Mouse (Mus musculus): ENCODE data around the gene Gm28308. TPM values are rescaled to one million over a fixed set of nuclear protein-coding genes. Genes with fewer than 3 reads are reported as not detected.

Gm28308 gene
- total and polyA plus RNA-seq, 2 experiments from 2014 or later = 2.2 TPM; not detected in 1

GRCm38 (mm10) chr6:52236806-52237205 lies 23.7 kb upstream of the Gm28308 start:
- DNase-seq (ENCODE audit: low spot score) = no peak
- no peaks in the 10 kb centered on the region for H3K36me3 ChIP-seq (ENCODE audit: insufficient read depth, low read length)
- WGBS = 7% methylated on average over 3 of the region's 3 CpGs
- no peaks in the 10 kb centered on the region for H3K4me1 ChIP-seq (ENCODE audit: insufficient read depth, low read length)
- H3K27ac ChIP-seq = no peak overlapping the region
- no peaks in the 10 kb centered on the region for H3K9me3 ChIP-seq (ENCODE audit: low read length)
- peaks cover 99% of the 10 kb centered on the region for H3K27me3 ChIP-seq (ENCODE audit: insufficient read depth, low read length)
- ATAC-seq = no peak
- no peak overlapping the region for H3K9ac ChIP-seq (replicated peaks; ENCODE audit: low read length)
- H3K4me2 ChIP-seq (ENCODE audit: low read depth, low read length) = no peak overlapping the region
- no peak overlapping the region for H3K4me3 ChIP-seq (ENCODE audit: low read length)
- TF ChIP-seq CTCF (IDR thresholded peaks at IDR 0.05; ENCODE audit: low read depth) = no peak

- H3K27me3 ChIP-seq (ENCODE audit: insufficient read depth, low read length) = peaks cover 97% of the 10 kb centered on the region
- TF ChIP-seq CTCF (IDR thresholded peaks at IDR 0.05; ENCODE audit: low read depth) = no peak
- no peaks in the 10 kb centered on the region for H3K36me3 ChIP-seq (ENCODE audit: insufficient read depth, low read length)
- H3K4me3 ChIP-seq (ENCODE audit: low read length) = no peak overlapping the region
- no peaks in the 10 kb centered on the region for H3K4me1 ChIP-seq (ENCODE audit: insufficient read depth, low read length)
- WGBS = 16% methylated on average over 6 of the region's 6 CpGs
- no peaks in the 10 kb centered on the region for H3K9me3 ChIP-seq (ENCODE audit: low read length)
- H3K27ac ChIP-seq = no peak overlapping the region
- H3K9ac ChIP-seq (replicated peaks; ENCODE audit: low read length) = no peak overlapping the region
- H3K4me2 ChIP-seq (ENCODE audit: low read depth, low read length) = no peak overlapping the region
- DNase-seq (ENCODE audit: low spot score) (no peak), ATAC-seq (no peak)
These were observed 22.7 kb upstream of the Gm28308 start for GRCm38 (mm10) chr6:52235866-52236265.

GRCm38 (mm10) chr6:52235267-52235666 lies 22.1 kb upstream of the Gm28308 start:
- Histone ChIP-seq H3K27me3 (ENCODE audit: insufficient read depth, low read length) (peaks cover 97% of the 10 kb centered on the region), H3K4me1 (ENCODE audit: insufficient read depth, low read length) (no peaks in the 10 kb centered on the region), H3K36me3 (ENCODE audit: insufficient read depth, low read length) (no peaks in the 10 kb centered on the region), H3K4me3 (ENCODE audit: low read length) (no peak overlapping the region), H3K27ac (no peak overlapping the region), H3K9me3 (ENCODE audit: low read length) (no peaks in the 10 kb centered on the region), H3K9ac (replicated peaks; ENCODE audit: low read length) (no peak overlapping the region), H3K4me2 (ENCODE audit: low read depth, low read length) (no peak overlapping the region)
- WGBS = 32% methylated on average over 9 of the region's 9 CpGs
- no peak for DNase-seq (ENCODE audit: low spot score)
- no peak for ATAC-seq
- no peak for TF ChIP-seq CTCF (IDR thresholded peaks at IDR 0.05; ENCODE audit: low read depth)

- no peak for TF ChIP-seq CTCF (IDR thresholded peaks at IDR 0.05; ENCODE audit: low read depth)
- Histone ChIP-seq H3K4me1 (ENCODE audit: insufficient read depth, low read length) (no peaks in the 10 kb centered on the region), H3K4me3 (ENCODE audit: low read length) (no peak overlapping the region), H3K4me2 (ENCODE audit: low read depth, low read length) (no peak overlapping the region), H3K36me3 (ENCODE audit: insufficient read depth, low read length) (no peaks in the 10 kb centered on the region), H3K27me3 (ENCODE audit: insufficient read depth, low read length) (peaks cover 97% of the 10 kb centered on the region), H3K27ac (no peak overlapping the region), H3K9ac (replicated peaks; ENCODE audit: low read length) (no peak overlapping the region), H3K9me3 (ENCODE audit: low read length) (no peaks in the 10 kb centered on the region)
- 2% methylated on average over 68 of the region's 68 CpGs for WGBS
- DNase-seq (ENCODE audit: low spot score) (no peak), ATAC-seq (no peak)
These were observed 21.4 kb upstream of the Gm28308 start for GRCm38 (mm10) chr6:52234428-52235140.

- peaks cover 96% of the 10 kb centered on the region for H3K27me3 ChIP-seq (ENCODE audit: insufficient read depth, low read length)
- ATAC-seq = no peak
- H3K36me3 ChIP-seq (ENCODE audit: insufficient read depth, low read length) = no peaks in the 10 kb centered on the region
- no peak for TF ChIP-seq CTCF (IDR thresholded peaks at IDR 0.05; ENCODE audit: low read depth)
- no peak overlapping the region for H3K27ac ChIP-seq
- no peaks in the 10 kb centered on the region for H3K4me1 ChIP-seq (ENCODE audit: insufficient read depth, low read length)
- no peak overlapping the region for H3K4me3 ChIP-seq (ENCODE audit: low read length)
- H3K4me2 ChIP-seq (ENCODE audit: low read depth, low read length) = no peak overlapping the region
- 1% methylated on average over 70 of the region's 70 CpGs for WGBS
- no peaks in the 10 kb centered on the region for H3K9me3 ChIP-seq (ENCODE audit: low read length)
- no peak overlapping the region for H3K9ac ChIP-seq (replicated peaks; ENCODE audit: low read length)
- DNase-seq (ENCODE audit: low spot score) = no peak
These were observed 20.6 kb upstream of the Gm28308 start for GRCm38 (mm10) chr6:52233546-52234427.

GRCm38 (mm10) chr6:52232984-52233545 lies 19.9 kb upstream of the Gm28308 start:
- no peak overlapping the region for H3K27ac ChIP-seq
- H3K9ac ChIP-seq (replicated peaks; ENCODE audit: low read length) = no peak overlapping the region
- DNase-seq (ENCODE audit: low spot score) (no peak), ATAC-seq (no peak)
- H3K4me1 ChIP-seq (ENCODE audit: insufficient read depth, low read length) = no peaks in the 10 kb centered on the region
- no peaks in the 10 kb centered on the region for H3K36me3 ChIP-seq (ENCODE audit: insufficient read depth, low read length)
- H3K4me3 ChIP-seq (ENCODE audit: low read length) = no peak overlapping the region
- 2% methylated on average over 23 of the region's 23 CpGs for WGBS
- no peak overlapping the region for H3K4me2 ChIP-seq (ENCODE audit: low read depth, low read length)
- H3K9me3 ChIP-seq (ENCODE audit: low read length) = no peaks in the 10 kb centered on the region
- H3K27me3 ChIP-seq (ENCODE audit: insufficient read depth, low read length) = peaks cover 94% of the 10 kb centered on the region
- no peak for TF ChIP-seq CTCF (IDR thresholded peaks at IDR 0.05; ENCODE audit: low read depth)
